Mouse (Mus musculus): ENCODE measurements at regions not wholly inside any gene's neighbourhood (a gene's known extent, or its start where the extent isn't known, plus 50 kb on each side); places are given as distances from the start of the nearest gene placed in this dataset.
"Not testable (repeated sequence)": the region's sequence is repeated elsewhere in the genome, so short reads cannot be mapped to it uniquely, and the experiment has no call there.

GRCm38 (mm10) chr16:73613017-73613416, 798.6 kb downstream of the Robo2 start:
- H3K36me3 ChIP-seq, result no peaks in the 10 kb centered on the region
- no peak overlapping the region for H3K4me2 ChIP-seq (replicated peaks)
- ATAC-seq (ENCODE audit: low FRiP score, low read depth), result no peak
- no peaks in the 10 kb centered on the region for H3K9me3 ChIP-seq
- WGBS, result 71% methylated on average over 9 of the region's 9 CpGs
- 0 out of 2 replicates have a peak, but pooled peaks cover 2% of the 10 kb centered on the region for H3K4me1 ChIP-seq
- H3K27me3 ChIP-seq, result no peaks in the 10 kb centered on the region
- no peak overlapping the region for H3K27ac ChIP-seq (replicated peaks)
- no peak overlapping the region for H3K4me3 ChIP-seq
- H3K9ac ChIP-seq (replicated peaks), result no peak overlapping the region

GRCm38 (mm10) chr16:73591421-73591820, 820.2 kb downstream of the Robo2 start:
- Histone ChIP-seq H3K4me1 (0 out of 2 replicates have a peak, but pooled peaks cover 2% of the 10 kb centered on the region), H3K9me3 (no peaks in the 10 kb centered on the region), H3K4me2 (replicated peaks) (no peak overlapping the region), H3K9ac (replicated peaks) (no peak overlapping the region), H3K4me3 (no peak overlapping the region), H3K36me3 (no peaks in the 10 kb centered on the region), H3K27me3 (no peaks in the 10 kb centered on the region), H3K27ac (replicated peaks) (no peak overlapping the region)
- 79% methylated on average over 2 of the region's 2 CpGs for WGBS
- ATAC-seq (ENCODE audit: low FRiP score, low read depth), result no peak

- Histone ChIP-seq H3K9me3 (no peaks in the 10 kb centered on the region), H3K4me2 (replicated peaks) (no peak overlapping the region)
- 73% methylated on average over 7 of the region's 7 CpGs for WGBS
Observed at GRCm38 (mm10) chr16:73561216-73561615, 850.4 kb downstream of the Robo2 start.

DNA sequence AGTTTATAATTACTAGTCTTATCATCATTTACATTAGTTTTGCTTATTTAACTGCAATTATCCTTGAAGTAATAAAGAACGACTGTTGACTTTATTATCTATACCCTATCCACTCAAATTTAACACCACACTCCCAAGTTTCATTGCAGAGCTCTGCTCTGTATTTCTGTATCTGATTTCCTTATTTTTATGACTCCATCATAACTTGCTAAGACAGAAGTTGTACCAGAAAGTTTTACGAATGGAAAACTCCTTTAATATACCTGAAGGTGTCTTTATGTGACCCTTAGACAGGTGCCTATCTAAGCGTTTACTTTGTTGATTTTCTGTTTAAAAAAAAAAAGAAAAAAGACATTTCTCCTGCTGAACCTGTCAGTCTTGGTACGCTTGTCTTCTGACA, 854.7 kb downstream of the Robo2 start:
- 90% methylated on average over 4 of the region's 4 CpGs for WGBS

More at GRCm38 (mm10) chr16:73561216-73561615, 850.4 kb downstream of the Robo2 start:
- Histone ChIP-seq H3K27ac (replicated peaks) (no peak overlapping the region), H3K9ac (replicated peaks) (no peak overlapping the region), H3K36me3 (no peaks in the 10 kb centered on the region), H3K4me1 (no peaks in the 10 kb centered on the region), H3K4me3 (no peak overlapping the region), H3K27me3 (no peaks in the 10 kb centered on the region)
- ATAC-seq (ENCODE audit: low FRiP score, low read depth), result no peak

DNA sequence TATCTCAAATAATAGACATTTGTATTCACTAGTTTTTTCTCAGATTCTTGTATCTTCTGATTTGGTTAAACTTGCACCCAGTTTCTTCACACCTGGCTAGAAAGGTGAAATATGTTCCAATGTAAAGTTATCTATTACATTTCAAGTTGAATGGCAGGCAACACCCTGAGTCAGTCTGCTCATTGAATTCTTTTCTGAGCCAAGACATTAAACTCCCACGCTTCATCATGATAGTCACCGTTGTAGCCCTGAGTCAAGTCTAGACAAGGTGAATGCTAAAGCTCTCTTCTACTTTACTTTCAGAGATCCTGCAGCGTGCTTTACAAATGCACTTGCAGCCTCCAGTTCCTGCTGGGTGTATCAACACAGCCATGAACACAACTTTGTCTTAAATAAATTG, 868.0 kb downstream of the Robo2 start:
- Histone ChIP-seq H3K4me1 (no peaks in the 10 kb centered on the region), H3K36me3 (no peaks in the 10 kb centered on the region), H3K27ac (replicated peaks) (no peak overlapping the region), H3K4me3 (no peak overlapping the region), H3K27me3 (no peaks in the 10 kb centered on the region), H3K4me2 (replicated peaks) (no peak overlapping the region), H3K9me3 (no peaks in the 10 kb centered on the region), H3K9ac (replicated peaks) (no peak overlapping the region)
- ATAC-seq (ENCODE audit: low FRiP score, low read depth), result no peak
- WGBS, result 88% methylated on average over 3 of the region's 3 CpGs

More for the DNA sequence above, 854.7 kb downstream of the Robo2 start:
- H3K27ac ChIP-seq (replicated peaks), result no peak overlapping the region
- H3K9ac ChIP-seq (replicated peaks), result no peak overlapping the region
- H3K4me2 ChIP-seq (replicated peaks), result no peak overlapping the region
- H3K4me1 ChIP-seq, result no peaks in the 10 kb centered on the region
- no peaks in the 10 kb centered on the region for H3K27me3 ChIP-seq
- ATAC-seq (ENCODE audit: low FRiP score, low read depth), result no peak
- H3K4me3 ChIP-seq, result no peak overlapping the region
- H3K9me3 ChIP-seq, result no peaks in the 10 kb centered on the region
- no peaks in the 10 kb centered on the region for H3K36me3 ChIP-seq

GRCm38 (mm10) chr16:73538040-73538439, 873.6 kb downstream of the Robo2 start:
- Histone ChIP-seq H3K9me3 (no peaks in the 10 kb centered on the region), H3K4me1 (no peaks in the 10 kb centered on the region), H3K9ac (replicated peaks) (no peak overlapping the region), H3K27me3 (no peaks in the 10 kb centered on the region), H3K4me2 (replicated peaks) (no peak overlapping the region), H3K27ac (replicated peaks) (no peak overlapping the region), H3K4me3 (no peak overlapping the region), H3K36me3 (no peaks in the 10 kb centered on the region)
- no peak for ATAC-seq (ENCODE audit: low FRiP score, low read depth)
- 92% methylated on average over 7 of the region's 7 CpGs for WGBS

- 93% methylated on average over 7 of the region's 7 CpGs for WGBS
- Histone ChIP-seq H3K4me3 (no peak overlapping the region), H3K4me1 (no peaks in the 10 kb centered on the region)
Observed at GRCm38 (mm10) chr16:73537541-73537940, 874.1 kb downstream of the Robo2 start.

GRCm38 (mm10) chr16:73530191-73530590, 881.4 kb downstream of the Robo2 start:
- no peaks in the 10 kb centered on the region for H3K9me3 ChIP-seq
- H3K4me2 ChIP-seq (replicated peaks), result no peak overlapping the region
- ATAC-seq (ENCODE audit: low FRiP score, low read depth), result peak; percentile 80; the same call in 1 of the 2 replicates
- 56% methylated on average over 10 of the region's 10 CpGs for WGBS
- no peaks in the 10 kb centered on the region for H3K27me3 ChIP-seq
- no peak overlapping the region for H3K4me3 ChIP-seq
- H3K27ac ChIP-seq (replicated peaks), result no peak overlapping the region
- 0 out of 2 replicates have a peak, but pooled peaks cover 6% of the 10 kb centered on the region for H3K4me1 ChIP-seq
- H3K9ac ChIP-seq (replicated peaks), result no peak overlapping the region
- H3K36me3 ChIP-seq, result no peaks in the 10 kb centered on the region

More at GRCm38 (mm10) chr16:73537541-73537940, 874.1 kb downstream of the Robo2 start:
- H3K9me3 ChIP-seq, result no peaks in the 10 kb centered on the region
- H3K4me2 ChIP-seq (replicated peaks), result no peak overlapping the region
- H3K9ac ChIP-seq (replicated peaks), result no peak overlapping the region
- no peaks in the 10 kb centered on the region for H3K27me3 ChIP-seq
- H3K27ac ChIP-seq (replicated peaks), result no peak overlapping the region
- no peak for ATAC-seq (ENCODE audit: low FRiP score, low read depth)
- no peaks in the 10 kb centered on the region for H3K36me3 ChIP-seq

- ATAC-seq (ENCODE audit: low FRiP score, low read depth); H3K9me3 ChIP-seq; H3K36me3 ChIP-seq; H3K27ac ChIP-seq (replicated peaks); H3K27me3 ChIP-seq; H3K4me2 ChIP-seq (replicated peaks); H3K4me3 ChIP-seq; H3K4me1 ChIP-seq; H3K9ac ChIP-seq (replicated peaks): not testable (repeated sequence)
- WGBS, result 89% methylated on average over 3 of the region's 3 CpGs
Observed at GRCm38 (mm10) chr16:73522931-73523330, 888.7 kb downstream of the Robo2 start.

GRCm38 (mm10) chr16:73504759-73505158, 906.9 kb downstream of the Robo2 start:
- ATAC-seq (ENCODE audit: low FRiP score, low read depth), result no peak
- H3K4me1 ChIP-seq, result no peaks in the 10 kb centered on the region
- H3K9me3 ChIP-seq, result no peaks in the 10 kb centered on the region
- no peaks in the 10 kb centered on the region for H3K36me3 ChIP-seq
- no peaks in the 10 kb centered on the region for H3K27me3 ChIP-seq
- H3K4me2 ChIP-seq (replicated peaks), result no peak overlapping the region
- H3K9ac ChIP-seq (replicated peaks), result no peak overlapping the region
- H3K27ac ChIP-seq (replicated peaks), result no peak overlapping the region
- H3K4me3 ChIP-seq, result no peak overlapping the region

DNA sequence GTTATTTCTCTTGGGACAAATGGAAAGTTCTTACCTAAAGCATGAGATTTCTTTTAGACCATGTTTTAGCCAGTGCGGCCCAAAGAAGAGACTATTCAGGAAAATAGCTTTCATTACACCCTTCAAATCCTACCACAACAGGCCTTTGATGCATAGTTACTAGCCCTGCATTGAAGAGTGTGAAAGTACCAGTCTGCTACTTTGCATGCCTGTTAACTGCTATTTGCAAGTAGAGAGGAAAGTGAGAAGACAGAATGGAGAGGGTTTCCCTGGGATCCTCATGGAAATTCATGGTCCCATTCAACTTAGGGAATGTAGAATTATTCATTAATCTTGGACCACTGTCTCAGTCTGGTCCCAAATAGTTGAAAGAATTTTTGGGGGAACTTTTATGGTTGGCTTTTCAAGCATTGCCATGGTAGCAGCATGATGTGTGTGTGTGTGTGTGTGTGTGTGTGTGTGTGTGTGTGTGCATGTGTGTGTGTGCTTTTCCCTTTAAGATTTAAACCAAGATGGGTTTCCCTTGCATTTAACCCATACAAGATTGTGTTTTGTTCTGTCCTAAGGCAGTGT, 912.9 kb downstream of the Robo2 start:
- H3K4me3 ChIP-seq, result no peak overlapping the region
- H3K36me3 ChIP-seq, result no peaks in the 10 kb centered on the region
- no peak overlapping the region for H3K4me2 ChIP-seq (replicated peaks)
- 50% methylated on average over 1 of the region's 1 CpGs for WGBS
- no peaks in the 10 kb centered on the region; the same call in 1 of the 2 replicates for H3K4me1 ChIP-seq
- no peaks in the 10 kb centered on the region for H3K27me3 ChIP-seq
- no peak overlapping the region for H3K27ac ChIP-seq (replicated peaks)
- H3K9ac ChIP-seq (replicated peaks), result no peak overlapping the region
- peak; percentile 87 for ATAC-seq (ENCODE audit: low FRiP score, low read depth)
- no peaks in the 10 kb centered on the region for H3K9me3 ChIP-seq

DNA sequence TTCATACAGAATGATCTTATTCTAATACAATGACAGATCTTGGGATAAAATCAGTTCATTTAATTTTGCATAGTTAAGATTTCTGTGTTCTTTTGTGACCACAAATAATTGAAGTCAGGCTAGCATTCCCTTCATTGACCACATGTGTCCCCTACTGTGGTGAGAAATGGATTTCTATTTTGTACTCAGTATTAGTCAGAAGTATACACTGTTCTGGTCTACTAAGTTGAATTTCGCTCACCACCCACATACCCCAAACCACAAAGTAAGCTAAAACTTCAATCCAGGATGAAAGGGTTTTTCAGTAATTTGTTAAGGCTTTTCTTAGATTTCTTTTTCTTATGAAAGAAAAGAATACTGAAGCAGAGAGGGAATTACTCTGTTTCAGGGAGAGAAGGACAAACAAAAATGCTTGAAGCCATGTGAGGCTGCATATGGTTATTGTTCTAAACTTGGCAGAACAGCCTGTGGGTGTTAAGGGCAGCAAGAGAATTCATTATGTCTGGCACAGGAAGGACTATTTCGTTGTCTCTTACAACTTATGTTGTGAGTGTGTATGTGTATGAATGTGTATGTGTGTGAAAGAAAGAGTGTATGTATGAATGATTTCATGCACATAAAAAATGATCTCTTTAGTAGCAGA, 928.3 kb downstream of the Robo2 start:
- ATAC-seq (ENCODE audit: low FRiP score, low read depth), result no peak
- WGBS, result 86% methylated on average over 2 of the region's 2 CpGs

More for the DNA sequence above, 928.3 kb downstream of the Robo2 start:
- H3K9me3 ChIP-seq, result no peaks in the 10 kb centered on the region
- H3K4me2 ChIP-seq (replicated peaks), result no peak overlapping the region
- no peak overlapping the region for H3K27ac ChIP-seq (replicated peaks)
- H3K27me3 ChIP-seq, result no peaks in the 10 kb centered on the region
- H3K36me3 ChIP-seq, result no peaks in the 10 kb centered on the region
- H3K9ac ChIP-seq (replicated peaks), result no peak overlapping the region
- no peak overlapping the region for H3K4me3 ChIP-seq
- H3K4me1 ChIP-seq, result no peaks in the 10 kb centered on the region

Data from midbrain, embryonic 12.5 days (tissue).